Mouse (Mus musculus): ENCODE results near the gene Nfib.

Gene Nfib

DNA sequence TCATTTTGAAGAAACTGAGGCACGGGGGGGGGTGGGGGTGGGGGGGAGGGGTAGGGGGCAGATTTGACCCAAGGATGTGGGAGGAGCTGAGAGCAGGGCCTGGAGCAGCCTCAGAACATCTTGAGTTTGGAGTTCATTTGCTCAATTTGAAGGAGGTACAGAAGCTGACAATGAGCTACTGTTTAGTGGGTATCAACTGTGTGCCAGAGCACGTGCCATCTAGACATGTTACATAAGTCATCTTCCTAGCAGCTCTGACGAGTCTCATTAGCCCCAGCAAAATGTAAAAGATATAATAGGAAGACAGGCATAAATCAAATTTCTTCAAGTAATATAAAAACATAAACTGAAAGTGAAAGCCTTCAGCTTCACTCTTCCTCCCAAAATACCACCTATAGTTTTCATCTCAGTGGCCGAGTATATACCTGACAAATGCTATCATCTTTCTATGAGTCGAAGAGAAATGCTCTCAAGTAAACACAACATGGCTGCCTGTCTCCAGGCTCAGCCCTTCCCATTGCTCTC, 165.0 kb downstream of the Nfib start:
- in situ Hi-C loops (cut with MboI, MseI): no loop called here

DNA sequence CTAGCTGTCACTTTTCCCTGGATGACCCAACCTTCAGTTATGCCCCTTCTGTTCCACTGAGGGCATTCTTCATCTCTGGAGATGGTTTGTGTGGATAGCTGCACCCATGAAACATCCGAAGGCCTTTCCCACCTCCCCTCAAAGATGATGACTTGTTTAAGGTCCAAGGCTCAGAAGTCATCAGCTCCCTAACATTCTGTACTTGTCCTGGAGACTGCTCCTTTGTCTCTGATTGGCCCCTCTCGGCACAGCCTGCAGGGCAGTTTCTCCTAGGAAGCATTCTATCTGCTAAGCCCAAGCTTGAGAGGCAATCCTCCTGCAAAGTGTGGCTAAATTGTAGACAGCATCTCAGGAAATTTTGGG, 165.5 kb downstream of the Nfib start:
- in situ Hi-C loops (cut with MboI, MseI): no loop called here

DNA sequence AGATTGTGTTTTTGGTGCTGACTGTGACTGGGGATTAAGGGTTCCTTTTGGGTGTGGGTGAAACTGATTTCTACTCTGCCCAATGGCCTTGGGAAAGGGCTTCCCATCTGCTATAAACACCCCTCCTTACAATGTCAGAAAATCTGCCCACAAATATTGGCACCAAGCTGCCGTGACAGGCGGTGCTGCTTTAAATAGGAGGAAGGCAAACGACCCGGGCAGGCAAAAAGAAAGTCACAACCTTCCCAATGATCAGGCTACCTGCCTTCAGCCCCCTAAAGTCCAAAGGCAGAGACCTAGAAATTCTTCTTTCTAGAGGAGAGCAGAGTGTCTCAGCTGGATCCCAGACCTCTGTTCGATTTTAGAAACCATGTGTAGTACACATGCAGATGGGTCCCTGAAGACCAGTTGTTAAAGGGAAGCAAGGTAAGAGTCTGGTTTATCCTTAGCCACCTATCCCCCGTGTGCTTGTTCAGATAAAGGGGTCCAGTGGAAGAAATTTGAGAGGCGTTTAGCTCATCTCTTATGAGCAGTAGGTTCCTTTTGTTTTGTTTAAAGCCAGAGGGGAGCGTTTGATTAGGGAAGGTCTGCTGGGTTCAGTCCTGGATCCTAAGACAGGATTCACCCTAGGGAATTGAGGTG, 166.0 kb downstream of the Nfib start:
- in situ Hi-C loops (cut with MboI, MseI): no loop called here

DNA sequence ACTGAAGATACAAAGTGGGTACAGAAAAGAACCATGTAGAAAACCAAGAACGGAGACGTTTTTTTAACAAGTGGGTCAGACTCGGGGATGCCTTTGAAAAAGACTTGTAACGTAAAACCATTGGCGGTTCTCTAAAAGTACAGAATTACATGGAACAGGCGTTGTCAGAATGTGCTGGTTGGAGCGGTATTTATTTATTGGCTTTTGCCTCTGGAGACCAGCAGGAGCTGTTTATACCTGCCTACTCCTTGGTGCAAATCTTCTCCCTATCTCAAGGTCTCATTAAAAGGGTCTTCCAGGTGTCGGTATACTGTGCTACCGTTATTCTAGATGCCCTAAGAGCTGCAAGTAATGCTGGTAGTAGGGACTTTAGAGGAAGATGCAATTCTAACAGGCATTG, 166.7 kb downstream of the Nfib start:
- in situ Hi-C loops (cut with MboI, MseI): no loop called here

DNA sequence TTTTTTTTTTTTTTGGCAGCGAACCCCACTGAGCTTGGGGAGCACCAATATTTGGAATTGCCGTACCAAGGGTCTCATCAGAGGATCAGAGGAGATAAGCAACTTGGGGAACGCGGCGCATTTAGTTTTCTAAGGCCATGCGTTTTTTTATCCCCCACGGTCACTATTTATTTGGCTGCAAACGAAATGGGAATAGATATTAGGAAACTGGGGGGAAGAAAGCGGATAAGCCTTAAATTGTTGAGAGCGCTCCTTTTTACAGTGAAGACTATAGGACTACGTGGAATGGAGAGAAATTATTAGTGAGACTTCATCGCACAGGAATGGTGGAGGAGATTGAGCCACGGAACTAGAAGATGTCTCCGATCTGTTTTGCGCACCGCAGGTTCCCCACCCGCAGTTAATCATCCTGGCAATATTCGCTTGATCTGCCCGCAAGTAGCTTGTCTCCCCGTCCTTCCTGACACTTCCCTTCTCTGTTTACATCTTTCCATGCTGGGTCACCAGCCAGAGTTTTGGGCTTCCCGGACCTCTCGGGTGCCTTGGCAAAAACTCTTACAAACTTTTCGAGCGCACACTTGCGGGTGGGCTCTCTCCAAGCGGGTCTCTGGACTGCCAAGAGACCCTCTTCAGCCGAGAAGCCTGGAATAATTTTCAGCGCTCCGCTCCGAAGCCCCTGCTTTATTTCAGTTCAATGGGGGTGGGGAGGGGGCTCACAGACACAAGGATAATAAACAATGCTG, 167.3 kb downstream of the Nfib start:
- in situ Hi-C loops (cut with MboI, MseI): no loop called here

DNA sequence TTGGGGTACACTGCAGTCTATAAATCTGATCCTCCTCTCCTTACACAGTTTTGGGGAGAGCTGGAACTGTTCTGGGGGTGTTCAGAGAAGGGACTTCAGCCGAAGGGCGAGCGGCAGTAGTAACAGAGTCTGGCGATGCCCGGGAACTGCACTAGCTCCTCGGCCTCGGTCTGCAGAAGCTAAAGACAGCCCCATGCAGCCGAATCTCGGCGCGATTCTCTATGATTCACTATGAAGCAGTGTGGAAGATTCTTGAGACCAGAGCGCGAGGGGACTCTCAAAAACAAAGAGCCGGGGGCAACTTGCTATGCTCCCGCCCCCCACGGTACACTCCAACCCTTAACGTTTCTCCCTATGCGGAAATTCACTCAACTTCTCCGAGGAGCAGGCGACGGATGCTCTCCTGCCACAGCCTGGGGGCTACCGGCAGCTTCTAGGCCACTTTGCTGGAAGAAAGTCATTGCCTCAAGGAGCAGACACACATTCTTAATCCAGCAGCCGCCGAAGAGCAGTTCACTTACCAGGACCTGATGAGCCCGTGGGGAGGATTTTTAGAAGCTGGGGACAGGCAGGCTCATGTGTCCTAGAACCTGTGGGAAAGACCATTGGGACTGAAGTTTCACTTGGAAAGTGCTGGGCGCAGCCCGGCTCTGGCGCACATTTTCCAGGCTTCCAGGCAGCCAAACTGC, 168.1 kb downstream of the Nfib start:
- in situ Hi-C loops (cut with MboI, MseI): no loop called here

DNA sequence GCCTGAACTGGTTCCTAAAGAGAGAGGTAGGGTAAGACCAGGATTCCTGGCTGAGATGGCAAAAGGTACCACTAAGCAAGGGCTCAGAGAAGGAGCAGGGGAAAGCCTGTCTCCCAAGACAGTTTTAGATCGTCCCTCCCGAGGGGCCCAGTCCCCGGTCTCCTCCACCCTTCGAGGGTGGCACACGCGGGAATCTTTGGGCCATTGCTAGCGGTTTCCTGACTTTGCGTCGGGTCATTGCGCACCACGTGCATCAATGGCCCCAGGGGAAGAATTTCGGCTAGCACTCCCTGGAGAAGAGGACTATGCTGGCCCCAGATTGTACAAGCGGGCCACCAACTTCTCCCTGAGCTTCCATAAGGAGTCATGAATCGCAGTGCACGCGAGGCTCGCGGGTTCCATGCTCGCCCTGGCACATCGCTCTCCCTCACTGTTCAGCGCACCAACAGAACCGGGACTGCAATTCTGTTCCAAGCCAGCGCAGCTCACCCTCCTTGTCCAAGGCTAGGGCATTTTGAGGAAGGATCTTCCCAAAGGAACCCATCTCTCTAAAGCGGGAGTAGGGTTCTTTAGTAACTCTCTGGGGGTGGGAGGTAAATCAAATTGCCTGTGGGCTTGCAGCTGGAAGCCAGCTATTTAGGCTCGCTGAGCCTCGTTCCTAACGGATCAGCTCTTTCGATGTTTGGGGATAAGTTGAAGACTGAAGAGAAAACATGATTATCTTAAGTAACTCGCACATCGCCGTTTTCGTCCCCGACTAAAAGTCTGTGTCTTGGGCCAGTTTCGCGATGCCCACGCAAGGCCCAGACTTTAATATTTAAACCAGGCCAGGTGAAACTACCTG, 168.9 kb downstream of the Nfib start:
- in situ Hi-C loops (cut with MboI, MseI): no loop called here

DNA sequence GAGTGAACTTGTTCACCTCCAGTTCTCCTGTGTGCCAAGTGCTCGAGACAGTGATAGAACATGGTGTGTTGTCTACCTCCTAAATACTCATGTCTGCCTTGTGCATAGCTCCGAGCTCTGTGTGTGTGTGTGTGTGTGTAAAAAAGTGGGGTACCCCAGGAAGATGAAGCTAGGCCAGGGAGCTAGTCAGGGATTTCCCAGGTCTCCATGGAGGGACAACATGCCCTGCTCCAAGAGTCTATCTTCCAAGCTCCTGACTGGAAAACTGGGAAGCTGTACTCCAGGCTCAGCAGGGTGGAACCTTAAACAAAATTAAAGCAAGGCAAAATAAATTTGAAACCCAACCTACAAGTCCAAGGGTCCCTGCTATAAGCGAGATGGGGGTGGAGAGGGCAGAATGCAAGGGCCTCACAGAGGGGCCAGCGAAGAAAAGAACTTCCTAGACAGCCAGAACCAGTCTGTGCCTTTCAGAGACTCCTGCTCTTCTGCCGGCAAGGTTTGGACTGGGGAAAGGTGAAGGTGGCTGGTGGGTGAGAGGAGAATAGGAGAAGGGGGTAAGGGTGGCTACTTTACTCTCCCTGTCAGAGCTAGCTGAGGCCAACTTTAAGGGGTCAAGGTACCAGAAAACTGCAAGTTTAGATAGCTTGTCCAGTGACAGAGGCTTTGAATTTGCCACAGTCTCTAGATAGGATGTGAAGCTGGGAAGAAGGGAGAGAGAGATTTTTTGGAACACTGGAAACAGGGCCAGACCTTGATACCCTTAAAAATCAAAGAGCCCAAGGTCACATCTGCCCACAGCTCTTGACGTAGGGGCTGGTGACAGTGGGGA, 169.7 kb downstream of the Nfib start:
- in situ Hi-C loops (cut with MboI, MseI): no loop called here

DNA sequence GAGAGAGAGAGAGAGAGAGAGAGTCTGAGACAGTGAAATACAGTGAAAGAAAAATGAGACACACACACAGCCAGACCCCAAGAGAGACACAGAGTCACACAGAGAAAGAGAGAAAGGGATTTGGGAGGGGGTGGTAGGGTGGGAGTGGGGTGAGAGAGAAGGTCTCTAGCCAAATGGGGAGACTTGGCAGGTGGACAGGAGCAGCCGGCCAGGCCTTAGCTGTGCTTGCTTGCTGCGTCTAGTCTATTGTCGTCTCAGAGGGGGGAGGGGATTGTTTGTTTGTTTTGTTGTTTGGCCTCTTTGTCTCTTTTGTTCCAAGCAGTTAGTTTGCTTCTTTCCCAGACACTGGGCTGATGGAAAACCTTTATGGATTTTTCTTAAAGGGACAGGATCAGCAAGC, 172.3 kb downstream of the Nfib start:
- in situ Hi-C loops (cut with MboI, MseI): no loop called here

DNA sequence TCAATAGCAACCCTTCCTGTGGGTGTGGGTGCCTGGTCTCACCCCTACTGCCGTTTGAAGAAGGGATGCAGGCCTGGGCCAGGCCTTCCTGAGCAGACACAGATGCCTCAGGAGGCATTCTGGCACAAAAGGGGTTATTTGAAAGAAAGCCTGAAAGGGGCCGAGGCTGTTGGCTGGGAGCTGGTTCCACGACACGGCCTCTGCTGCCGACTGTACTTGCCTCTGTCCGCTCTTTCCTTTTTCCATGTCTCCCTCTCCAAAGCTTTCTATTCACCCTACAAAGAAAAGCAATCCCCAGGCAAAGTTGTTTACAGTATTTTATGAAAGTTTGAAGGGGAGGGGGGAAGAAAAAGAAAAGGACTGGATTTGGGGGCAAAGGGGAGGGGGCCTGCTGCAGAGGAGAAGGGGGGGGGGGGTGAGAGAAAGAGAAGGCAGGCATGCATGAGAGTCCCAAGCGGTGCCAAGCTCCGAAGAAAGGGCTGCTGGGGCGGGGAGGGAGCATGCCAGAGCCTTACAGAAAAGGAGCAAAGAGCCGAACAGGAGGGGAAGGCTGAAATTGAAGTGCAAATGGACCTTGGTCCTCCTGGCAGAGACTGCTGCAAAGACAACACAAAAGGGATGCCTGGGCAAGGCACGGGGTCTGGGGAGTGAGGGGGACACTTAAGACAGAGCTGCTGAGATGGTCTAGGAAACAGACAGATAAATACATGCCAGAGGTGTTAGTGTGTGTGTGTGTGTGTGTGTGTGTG, 172.9 kb downstream of the Nfib start:
- in situ Hi-C loops (cut with MboI, MseI): no loop called here

DNA sequence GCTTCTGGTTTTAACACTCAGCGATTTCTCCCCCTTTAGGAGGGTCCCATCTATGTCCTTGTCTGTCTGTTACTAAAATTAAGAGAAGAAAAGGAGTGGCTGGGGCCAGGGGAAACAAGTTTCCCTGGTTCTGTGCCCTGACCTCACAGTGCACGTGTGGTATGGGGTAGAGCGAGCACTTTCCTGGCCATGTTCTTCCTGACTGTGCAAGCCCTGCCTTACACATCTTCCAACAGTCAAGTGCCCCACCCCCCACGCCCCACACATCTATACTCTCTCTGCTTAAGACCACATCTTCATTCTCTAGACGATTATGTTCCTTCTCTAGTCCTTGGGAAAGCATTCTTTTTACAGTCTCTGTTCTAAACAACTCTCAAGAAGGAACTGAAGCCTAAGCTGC, 173.6 kb downstream of the Nfib start:
- in situ Hi-C loops (cut with MboI, MseI): no loop called here

DNA sequence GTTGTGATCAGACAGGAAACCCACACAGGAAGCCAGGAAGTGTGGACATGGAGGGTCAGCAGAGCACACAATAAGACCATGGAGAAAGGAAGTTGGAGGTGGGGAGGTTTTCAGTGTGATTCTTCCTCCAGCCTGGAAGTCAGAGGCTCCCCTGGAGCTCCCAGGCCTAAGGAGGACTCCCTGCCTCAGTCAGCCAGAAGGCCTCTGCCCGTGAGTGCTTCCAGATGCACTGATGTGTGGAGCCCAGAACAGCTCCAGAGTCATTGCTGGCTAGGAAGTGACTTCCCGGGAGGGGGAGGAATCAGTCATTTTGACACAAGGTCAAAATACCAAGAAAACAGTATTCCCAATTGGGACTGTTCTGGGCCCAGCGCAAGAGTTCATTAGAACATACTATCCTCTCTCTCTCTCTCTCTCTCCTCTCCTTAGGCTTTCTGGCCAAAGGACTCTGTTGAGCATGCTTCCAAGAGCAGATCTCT, 174.6 kb downstream of the Nfib start:
- in situ Hi-C loops (cut with MboI, MseI): no loop called here

DNA sequence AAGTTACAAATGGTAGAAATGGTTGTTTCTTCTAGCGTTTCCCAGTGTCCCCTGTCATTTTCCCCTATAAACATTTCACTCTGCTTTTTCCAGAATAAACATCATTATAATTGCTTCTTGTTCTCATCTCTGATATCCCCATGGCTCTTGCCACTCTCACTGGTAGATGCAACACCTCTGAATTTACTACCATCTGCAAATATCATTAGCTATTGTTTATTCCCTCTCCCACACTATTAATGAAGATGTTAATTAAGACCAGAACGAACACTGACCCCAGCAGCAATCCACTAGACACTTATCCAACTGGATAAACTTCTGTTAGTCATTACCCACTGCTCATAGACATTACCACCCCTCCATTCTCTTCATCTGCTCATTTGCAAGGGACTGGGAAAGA, 176.6 kb downstream of the Nfib start:
- in situ Hi-C loops (cut with MboI, MseI): loop anchor here (10.0 kb wide), 1 partner anchor 564 kb away; no protein-coding TSS in a partner anchor

DNA sequence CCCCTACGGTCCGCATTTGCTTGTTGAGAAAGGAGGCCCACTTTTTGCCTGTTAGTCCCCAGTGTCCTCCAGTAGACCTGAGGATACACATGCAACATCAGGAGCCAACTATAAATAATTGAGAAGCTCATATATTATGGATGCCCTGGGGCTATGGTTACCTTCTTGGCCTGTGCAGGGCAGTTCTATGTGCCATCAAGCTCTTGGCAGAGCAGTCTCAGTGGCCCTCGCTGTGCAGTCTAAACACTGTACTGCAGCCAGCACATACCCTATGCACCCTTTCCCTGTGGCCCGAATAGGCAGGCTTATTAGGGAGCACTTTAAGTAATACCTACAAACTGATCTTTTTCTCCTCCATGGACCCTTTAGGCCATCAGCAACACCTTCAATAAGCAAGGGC, 185.6 kb downstream of the Nfib start:
- in situ Hi-C loops (cut with MboI, MseI): loop anchor here (10.0 kb wide), 2 partner anchors 415 to 555 kb away; no protein-coding TSS in a partner anchor

DNA sequence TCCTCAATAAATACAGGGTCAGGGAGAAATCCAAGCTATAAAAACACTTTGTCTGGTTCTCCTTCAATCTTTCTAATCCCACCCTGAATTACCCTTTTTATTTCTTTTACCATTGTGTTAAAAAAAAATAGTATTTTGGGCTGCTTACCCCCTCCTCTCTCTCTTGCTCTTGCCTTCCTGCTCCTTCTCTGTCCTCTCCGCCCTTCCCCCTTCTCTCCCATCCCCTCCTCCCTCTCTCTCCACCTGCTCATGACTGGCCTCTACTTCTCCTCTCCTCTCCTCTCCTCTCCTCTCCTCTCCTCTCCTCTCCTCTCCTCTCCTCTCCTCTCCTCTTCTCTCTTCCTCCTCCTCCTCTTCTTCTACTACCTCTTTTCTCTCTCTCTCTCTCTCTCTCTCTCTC, 187.4 kb downstream of the Nfib start:
- in situ Hi-C loops (cut with MboI, MseI): loop anchor here (10.0 kb wide), 1 partner anchor 417 kb away; no protein-coding TSS in a partner anchor

DNA sequence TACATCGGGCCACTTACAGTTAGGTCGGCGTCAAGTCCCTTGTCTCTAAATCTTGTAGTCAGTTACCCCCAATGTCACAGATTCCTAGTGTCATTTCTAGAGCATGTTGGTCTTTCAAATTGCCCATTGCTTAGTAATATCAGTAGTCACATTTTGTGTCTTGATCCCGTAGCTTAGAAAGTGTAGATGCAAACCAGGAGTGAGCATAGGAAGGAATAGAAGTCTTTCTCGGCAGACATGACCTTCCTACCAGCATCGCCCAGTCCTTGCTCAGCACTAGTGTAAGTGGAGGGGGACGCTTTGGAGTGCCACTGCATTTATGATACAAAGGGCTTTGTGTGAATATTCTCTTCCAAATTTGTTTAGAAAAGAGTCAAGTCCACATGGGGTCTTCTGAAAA, 188.2 kb downstream of the Nfib start:
- in situ Hi-C loops (cut with MboI, MseI): loop anchor here (10.0 kb wide), 1 partner anchor 417 kb away; no protein-coding TSS in a partner anchor

DNA sequence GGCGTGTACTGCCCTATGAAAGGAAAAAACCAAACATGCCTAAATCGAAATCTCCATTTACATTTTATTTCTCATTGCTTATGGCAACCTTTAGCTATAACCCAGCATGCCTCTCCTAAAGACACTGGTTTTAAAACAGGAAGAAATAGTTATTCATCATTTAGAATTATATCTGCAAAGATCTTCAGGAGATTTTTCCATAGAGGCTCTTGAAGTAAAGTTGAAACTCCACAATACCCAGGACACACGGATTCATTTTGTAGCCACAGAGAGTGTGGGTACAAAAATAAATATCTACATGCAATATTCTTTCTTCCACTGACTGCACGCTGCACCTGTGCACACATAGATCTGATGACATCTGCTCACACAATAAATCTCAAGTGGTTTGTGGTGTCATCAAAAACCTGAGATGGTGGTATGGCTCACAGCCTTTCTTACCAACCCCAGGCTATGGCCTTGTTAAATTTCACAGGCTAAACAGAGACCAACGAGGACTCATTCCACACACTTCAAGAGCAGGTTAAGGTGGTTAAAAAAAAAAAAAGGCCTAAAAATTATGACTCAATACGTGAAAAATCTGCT, 189.2 kb downstream of the Nfib start:
- in situ Hi-C loops (cut with MboI, MseI): loop anchor here (10.0 kb wide), 1 partner anchor 418 kb away; no protein-coding TSS in a partner anchor

DNA sequence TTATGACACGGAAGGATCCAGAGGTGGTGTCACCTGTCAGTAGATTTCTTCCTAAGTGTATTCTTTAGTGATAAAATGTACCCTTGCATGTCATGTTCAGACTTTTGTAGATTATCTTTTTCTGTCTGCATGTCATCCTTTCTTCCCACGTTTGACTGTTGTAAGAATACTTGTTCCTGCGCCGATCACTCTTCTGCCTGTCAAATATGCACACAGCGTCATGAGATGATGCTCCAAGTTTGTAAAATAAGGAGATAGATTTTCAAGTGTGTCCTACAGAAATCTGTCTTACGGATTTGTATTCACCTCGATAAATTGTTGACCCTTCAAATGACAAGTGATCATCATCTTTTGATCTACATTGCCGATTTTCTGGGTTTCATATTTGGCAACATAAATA, 190.6 kb downstream of the Nfib start:
- in situ Hi-C loops (cut with MboI, MseI): loop anchor here (10.0 kb wide), 1 partner anchor 420 kb away; no protein-coding TSS in a partner anchor

DNA sequence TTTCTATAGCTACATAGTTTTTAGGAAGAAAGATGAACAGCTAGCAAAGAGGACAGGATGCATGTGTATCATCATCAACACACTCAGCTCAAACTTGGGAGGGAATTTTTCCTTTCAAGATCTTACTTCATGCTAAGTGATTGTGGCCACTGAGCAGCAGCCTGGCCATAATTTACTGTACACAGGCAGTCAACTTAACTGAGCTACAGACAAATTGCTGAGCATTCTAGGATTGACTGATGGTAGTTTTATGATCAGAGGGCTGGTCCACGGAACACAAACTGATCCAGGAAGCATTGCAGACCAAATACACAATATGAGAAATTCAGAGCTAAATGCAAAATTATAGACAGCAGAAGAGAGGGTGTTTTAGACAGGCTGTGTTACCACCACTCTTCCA, 191.2 kb downstream of the Nfib start:
- in situ Hi-C loops (cut with MboI, MseI): loop anchor here (10.0 kb wide), 1 partner anchor 420 kb away; no protein-coding TSS in a partner anchor
